Mouse (Mus musculus) liver, embryonic 14.5 days (tissue): ENCODE results near the gene F11r. TPM values are rescaled to one million over a fixed set of nuclear protein-coding genes. Genes with fewer than 3 reads are reported as not detected.
A peak's percentile ranks its signal among the peaks of the same experiment; 100 is the strongest.

Experiments used
- ATAC-seq: fragments of 200-750 bp; cut with Nextera tagmentation; 2 replicates; pipeline ENCODE4 v1.8.0; 2017; ENCODE audit warnings: moderate number of reproducible peaks, mild to moderate bottlenecking, moderate library complexity; ENCODE audit not compliant: insufficient read depth
- DNase-seq, 3 experiments: peaks; one replicate each; pipeline ENCODE4 v3.0.0-alpha.2; 2012 to 2013; ENCODE audit warnings: low read depth in 3 of 3, low spot score in 3 of 3
- H3K27ac ChIP-seq: fragments of 300-500 bp; sonication (generic); 2 replicates; pipeline ENCODE4 v1.5.1; 2014; ENCODE audit warnings: moderate library complexity, mild to moderate bottlenecking, control low read depth, inconsistent platforms
- H3K27me3 ChIP-seq: fragments of 300-500 bp; sonication (generic); 2 replicates; pipeline ENCODE4 v1.6.1; 2014; ENCODE audit warnings: mild to moderate bottlenecking, low read length, moderate library complexity; ENCODE audit not compliant: control insufficient read depth, insufficient read depth
- H3K36me3 ChIP-seq: fragments of 300-500 bp; sonication (generic); replicated peaks from 2 replicates; pipeline ENCODE4 v1.6.1; 2014; ENCODE audit warnings: low read depth; ENCODE audit not compliant: control insufficient read depth, insufficient read depth
- H3K4me1 ChIP-seq, 2 experiments: fragments of 200-500 bp in 1 of 2; fragments of 300-500 bp in 1 of 2; sonication (generic) in 1 of 2; replicated peaks; 2 replicates each; pipeline ENCODE4 v1.6.1; 2012 to 2014; ENCODE audit warnings: antibody characterized with exemption in 1 of 2, inconsistent platforms in 1 of 2, low read length in 1 of 2; ENCODE audit not compliant: control insufficient read depth in 2 of 2, insufficient read depth in 2 of 2
- H3K4me2 ChIP-seq: fragments of 300-500 bp; sonication (generic); 2 replicates; pipeline ENCODE4 v1.6.1; 2014; ENCODE audit warnings: low read depth, mild to moderate bottlenecking, control low read depth, moderate library complexity
- H3K4me3 ChIP-seq, 2 experiments: fragments of 200-500 bp in 1 of 2; fragments of 300-500 bp in 1 of 2; sonication (generic) in 1 of 2; 2 replicates each; pipeline ENCODE4 v1.5.1; 2012 to 2014; ENCODE audit warnings: low read depth in 2 of 2, low read length in 2 of 2, mild to moderate bottlenecking in 2 of 2, control low read depth in 1 of 2, inconsistent platforms in 1 of 2, moderate library complexity in 1 of 2; ENCODE audit not compliant: insufficient read depth in 1 of 2
- H3K9ac ChIP-seq: fragments of 300-500 bp; sonication (generic); replicated peaks from 2 replicates; pipeline ENCODE4 v1.6.1; 2014; ENCODE audit warnings: mild to moderate bottlenecking, control low read depth, moderate library complexity
- H3K9me3 ChIP-seq: fragments of 300-500 bp; sonication (generic); 2 replicates; pipeline ENCODE4 v1.6.1; 2016; ENCODE audit warnings: low read length, mixed read lengths; ENCODE audit not compliant: control insufficient read depth
- CTCF ChIP-seq: IDR thresholded peaks from 2 replicates; pipeline ENCODE4 v1.5.1; 2016; ENCODE audit warnings: antibody characterized with exemption, low read depth, control low read depth
- EP300 ChIP-seq: IDR thresholded peaks from 2 replicates; pipeline ENCODE4 v1.6.1; 2016; ENCODE audit warnings: antibody characterized with exemption, low read depth
- WGBS: fragments of 180-500 bp; shearing (Covaris S2); extraction: QIAGEN DNeasy Blood & Tissue Kit; methylation state at CpG from one replicate; pipeline ENCODE4 v1.1.7; 2014; ENCODE audit not compliant: insufficient replicate concordance; 5-methylcytosine and 5-hydroxymethylcytosine counted together
- polyA plus RNA-seq, 2 experiments: library from polyadenylated mRNA; depleted of rRNA in 1 of 2; stranded (reverse) in 1 of 2; unstranded in 1 of 2; fragments of >200 nt; fragmentation: Nextera tagmentation in 1 of 2; extraction: Ambion mirVana in 1 of 2; gene quantifications; 2 replicates each; pipeline versions ENCODE4 v1.2.1 to v1.2.3; 2012 to 2014

The F11r gene
- polyA plus RNA-seq, 2 experiments, result 11.9 to 13.6 TPM

DNA sequence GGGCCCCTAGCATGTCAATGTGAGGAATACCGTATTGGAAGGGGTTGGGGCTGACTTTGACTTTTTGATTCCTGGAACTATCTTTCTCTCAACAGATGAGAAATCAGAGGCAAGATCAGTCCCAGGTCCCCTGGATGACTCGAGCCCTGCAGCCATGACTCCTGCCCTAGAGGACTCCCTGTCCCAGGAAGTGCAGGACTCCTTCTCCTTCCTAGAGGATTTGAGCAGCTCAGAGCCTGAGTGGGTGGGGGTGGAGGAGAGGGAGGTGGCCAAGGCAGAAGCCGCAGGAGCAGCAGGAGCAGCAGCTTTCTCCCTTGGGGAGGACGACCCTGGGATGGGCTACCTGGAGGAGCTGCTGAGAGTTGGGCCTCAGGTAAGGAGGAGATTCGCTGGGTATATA lies 30.1 kb upstream of the F11r start:
- Histone ChIP-seq H3K9me3 (no peaks in the 10 kb centered on the region), H3K36me3 (no peaks in the 10 kb centered on the region), H3K9ac (no peak overlapping the region), H3K4me3 (no peak overlapping the region), H3K4me2 (no peak overlapping the region), H3K27me3 (no peaks in the 10 kb centered on the region), H3K4me1 (no peaks in the 10 kb centered on the region; a peak in 1 of 4 replicates), H3K27ac (no peak overlapping the region)
- TF ChIP-seq CTCF (no peak), EP300 (no peak)
- no peak for DNase-seq
- 60% methylated on average over 5 of the region's 5 CpGs for WGBS
- no peak for ATAC-seq

DNA sequence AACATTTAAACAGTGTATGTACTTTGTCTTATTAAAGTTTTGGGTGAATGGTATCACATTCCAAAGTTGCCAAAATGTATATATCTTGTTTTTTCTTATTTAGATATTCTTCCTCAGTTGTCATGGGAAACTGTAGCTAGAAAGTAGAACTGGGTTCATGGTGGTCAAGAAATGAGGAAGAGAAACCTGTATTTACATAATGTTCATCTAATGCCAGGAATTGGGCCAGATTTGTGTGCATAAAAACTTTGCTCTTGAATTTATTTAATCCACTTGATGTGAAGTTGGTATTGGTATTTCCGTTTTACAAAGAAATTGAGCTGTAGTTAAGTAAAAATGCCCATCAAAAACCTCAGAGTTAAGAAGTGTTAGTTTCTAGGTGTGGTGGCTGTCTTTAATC lies 27.1 kb upstream of the F11r start:
- ATAC-seq, result no peak
- TF ChIP-seq EP300, result no peak
- TF ChIP-seq CTCF, result no peak
- Histone ChIP-seq H3K27me3 (no peaks in the 10 kb centered on the region), H3K9me3 (no peaks in the 10 kb centered on the region), H3K4me1 (peaks cover 10 to 22% of the 10 kb centered on the region in 2 experiments), H3K4me2 (no peak overlapping the region), H3K36me3 (no peaks in the 10 kb centered on the region), H3K9ac (no peak overlapping the region), H3K4me3 (no peak overlapping the region), H3K27ac (no peak overlapping the region)
- peak in 1 of 3 experiments; percentile 10 for DNase-seq
- 83% methylated on average over 1 of the region's 1 CpGs for WGBS

DNA sequence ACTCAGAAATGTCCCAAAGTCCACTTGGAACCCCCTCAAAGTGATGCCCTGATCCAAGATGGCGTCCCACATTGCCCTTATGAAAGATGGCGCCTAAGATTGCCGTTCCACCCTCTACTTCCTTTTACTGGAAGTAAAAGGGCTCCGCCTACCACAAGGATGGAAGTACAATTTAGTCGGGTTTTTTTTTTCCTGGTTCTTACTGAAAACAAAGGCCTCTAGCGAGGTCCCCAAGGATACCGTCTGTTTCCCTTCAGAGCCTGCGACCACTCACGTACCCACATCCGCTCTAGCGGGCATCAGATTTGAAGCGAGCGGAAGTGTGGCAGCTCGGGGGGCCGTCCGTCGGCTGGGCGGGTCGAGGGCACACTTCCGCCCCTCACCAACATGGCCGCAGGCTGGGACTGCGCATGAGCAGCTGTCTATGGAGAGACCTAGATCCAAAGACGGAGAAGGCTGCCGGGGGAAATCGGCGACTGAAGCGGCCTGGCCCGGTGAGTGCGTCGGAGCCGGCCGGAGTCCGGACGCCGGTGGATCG lies 26.3 kb upstream of the F11r start, which contains the start of gene Usf1:
Gene Usf1 (plus strand): TSS at position 367 of the 538 bp plus-strand sequence.
- Histone ChIP-seq H3K4me3 (peak within 1 kb of the TSS; percentile 89 to 97), H3K36me3 (no peaks in the 10 kb centered on the region; the same call in 1 of the 2 replicates), H3K27me3 (no peaks in the 10 kb centered on the region), H3K9me3 (no peaks in the 10 kb centered on the region), H3K9ac (peak within 1 kb of the TSS; percentile 89), H3K4me2 (peak within 1 kb of the TSS; percentile 82), H3K4me1 (peaks cover 10 to 22% of the 10 kb centered on the region in 2 experiments), H3K27ac (peak within 1 kb of the TSS; percentile 36)
- ATAC-seq (peak; percentile 94), DNase-seq (peak; percentile 83 to 89 (median 85))
- TF ChIP-seq EP300 (no peak), CTCF (0 out of 2 replicates have a peak, but pooled peaks have one; percentile 5)
- WGBS, result under 1% methylated on average over 36 of the region's 36 CpGs

DNA sequence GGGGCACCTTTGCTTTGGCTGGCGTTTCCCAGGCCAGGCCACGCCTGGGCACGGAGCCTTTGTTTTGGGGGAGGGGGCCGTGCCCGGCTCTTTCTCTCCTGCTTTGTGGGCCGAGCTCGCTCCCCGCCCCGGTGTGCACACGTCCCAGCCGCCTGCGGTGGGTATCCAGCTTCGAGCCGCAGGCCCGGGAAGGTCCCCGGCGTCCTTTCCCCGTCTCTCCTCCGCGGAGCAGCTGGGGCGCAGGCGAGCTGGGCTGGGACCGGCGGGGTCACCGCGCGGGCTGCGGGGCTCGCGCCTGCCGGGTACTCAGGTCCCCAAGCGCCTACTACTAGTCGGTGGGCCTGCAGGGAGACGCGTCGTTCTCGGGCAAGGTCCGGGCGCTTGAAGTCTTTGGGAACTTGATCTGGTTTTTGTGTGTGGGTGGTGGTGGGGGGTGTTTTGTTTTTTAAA lies 25.8 kb upstream of the F11r start:
- Histone ChIP-seq H3K4me3 (peak overlapping the region; percentile 89 to 97), H3K27me3 (no peaks in the 10 kb centered on the region), H3K9me3 (no peaks in the 10 kb centered on the region), H3K27ac (peak overlapping the region; percentile 2), H3K4me2 (peak overlapping the region; percentile 82), H3K36me3 (no peaks in the 10 kb centered on the region; the same call in 1 of the 2 replicates), H3K4me1 (peaks cover 10 to 22% of the 10 kb centered on the region in 2 experiments), H3K9ac (peak overlapping the region; percentile 89)
- DNase-seq, result no peak
- under 1% methylated on average over 36 of the region's 39 CpGs for WGBS
- no peak for TF ChIP-seq EP300
- TF ChIP-seq CTCF, result no peak
- ATAC-seq, result peak; percentile 74

DNA sequence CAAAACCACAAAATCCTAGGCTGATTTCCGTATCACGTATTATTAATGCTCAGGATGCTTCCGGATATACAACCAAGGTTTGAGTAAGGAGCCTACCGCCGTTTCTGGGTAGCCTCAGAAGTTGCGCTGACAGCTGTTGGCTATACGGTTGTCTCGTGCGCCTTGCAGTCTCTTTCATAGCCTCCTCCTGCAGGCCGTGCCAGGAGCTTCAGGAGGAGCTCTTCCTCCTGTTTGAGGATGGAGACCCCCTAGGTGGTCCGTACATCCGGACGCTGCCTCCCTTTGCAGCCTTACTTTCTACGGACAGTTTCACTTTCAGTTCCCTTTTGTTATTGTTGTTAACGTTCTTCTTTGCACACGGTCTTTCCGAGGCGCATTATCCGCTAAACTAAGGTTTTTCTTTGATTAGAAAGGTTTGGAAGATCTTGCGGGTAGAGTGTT lies 25.3 kb upstream of the F11r start:
- Histone ChIP-seq H3K4me1 (peaks cover 10 to 22% of the 10 kb centered on the region in 2 experiments), H3K4me3 (peak overlapping the region; percentile 89 to 97), H3K4me2 (peak overlapping the region; percentile 82), H3K27ac (no peak overlapping the region), H3K36me3 (no peaks in the 10 kb centered on the region; the same call in none of the 2 replicates), H3K9ac (peak overlapping the region; percentile 89), H3K9me3 (no peaks in the 10 kb centered on the region), H3K27me3 (no peaks in the 10 kb centered on the region)
- ATAC-seq, result no peak
- DNase-seq, result peak in 1 of 3 experiments; percentile 31
- TF ChIP-seq CTCF (peak; percentile 28), EP300 (no peak)
- WGBS, result under 1% methylated on average over 20 of the region's 20 CpGs
